In the genomic region with DNA sequence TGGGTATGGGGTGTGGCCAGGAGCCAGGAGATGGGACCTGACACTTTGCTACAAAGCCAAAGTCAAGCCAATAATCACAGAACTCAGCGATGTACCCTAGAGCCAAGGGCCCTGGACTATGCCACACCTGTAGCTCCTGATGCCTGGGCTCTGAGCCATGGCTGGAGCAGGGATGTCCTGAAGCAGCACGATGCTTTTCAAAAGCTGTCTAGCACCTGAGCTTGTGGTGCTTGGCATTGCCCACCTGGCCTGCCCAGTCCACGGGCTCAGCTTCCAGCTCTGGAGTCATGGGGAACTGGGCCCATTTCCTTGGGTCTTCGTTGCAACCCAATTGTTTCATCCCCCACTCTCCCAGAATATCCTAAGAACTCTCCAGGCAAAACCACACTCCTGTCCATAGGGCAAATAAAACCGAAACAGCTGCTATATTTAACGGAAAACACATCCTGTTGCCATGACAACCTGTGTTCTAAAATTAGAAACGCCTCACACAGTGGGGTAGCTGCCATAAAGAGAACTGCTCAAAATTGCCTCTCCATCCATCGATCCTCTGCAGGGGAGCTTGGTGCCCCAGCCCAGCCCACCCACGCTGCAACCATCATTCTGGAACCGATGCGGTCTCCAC, we compare ENCODE assay signal across 9 mouse cellular contexts.
DNase-seq lines count a peak whose midpoint lies in the region; ATAC-seq and TF ChIP-seq lines count a peak whose summit lies in the region.
"Had no signal": no experiment of that assay in that cellular context is flagged by ENCODE, and none has a peak within 500 bp of the region (broad histone marks: within the 10 kb centered on the region; RNA-seq: fewer than 3 reads in every experiment).

No protein-coding gene starts in this region.

- no peak for TF ChIP-seq EP300 in liver, postnatal 0 days (IDR thresholded peaks at IDR 0.05; ENCODE audit: low read depth)

- no peaks in the 10 kb centered on the region for H3K9me3 ChIP-seq in embryonic facial prominence, embryonic 11.5 days (replicated peaks; ENCODE audit: control insufficient read depth, low read length)
- H3K9me3 ChIP-seq in midbrain, embryonic 15.5 days: no peaks in the 10 kb centered on the region
- H3K9me3 ChIP-seq in liver, postnatal 0 days (ENCODE audit: low read length): no peaks in the 10 kb centered on the region
- H3K9me3 ChIP-seq: G1E had no signal

- no peak overlapping the region for H3K9ac ChIP-seq in embryonic facial prominence, embryonic 11.5 days (replicated peaks; ENCODE audit: low read length)
- H3K9ac ChIP-seq in midbrain, embryonic 15.5 days: no peak overlapping the region
- no peak overlapping the region for H3K9ac ChIP-seq in liver, postnatal 0 days (replicated peaks)

- H3ac ChIP-seq in C2C12 (ENCODE audit: control insufficient read depth, insufficient read length, low read depth): peak overlapping the region; percentile 31

- no peaks in the 10 kb centered on the region for H3K79me2 ChIP-seq in C2C12 (ENCODE audit: control insufficient read depth, insufficient read depth)

- H3K27me3 ChIP-seq in C2C12 (ENCODE audit: control insufficient read depth, insufficient read depth, insufficient read length): no peaks in the 10 kb centered on the region
- no peaks in the 10 kb centered on the region for H3K27me3 ChIP-seq in embryonic facial prominence, embryonic 11.5 days (ENCODE audit: control insufficient read depth, insufficient read depth, low read length)
- no peaks in the 10 kb centered on the region for H3K27me3 ChIP-seq in midbrain, embryonic 15.5 days (replicated peaks)
- H3K27me3 ChIP-seq in liver, postnatal 0 days (ENCODE audit: insufficient read depth, low read length): no peaks in the 10 kb centered on the region

- H3K4me1 ChIP-seq in embryonic facial prominence, embryonic 11.5 days (ENCODE audit: control insufficient read depth, insufficient read depth, low read length): no peaks in the 10 kb centered on the region; the same call in none of the 2 replicates
- peaks cover 22% of the 10 kb centered on the region for H3K4me1 ChIP-seq in midbrain, embryonic 15.5 days
- H3K4me1 ChIP-seq in liver, postnatal 0 days (ENCODE audit: insufficient read depth): 0 out of 2 replicates have a peak, but pooled peaks cover 3% of the 10 kb centered on the region

- intact Hi-C loops in gastrocnemius, adult 2 months (cut with DNase I): no loop called here

- whole genome bisulfite sequencing in embryonic facial prominence, embryonic 11.5 days: 57% methylated on average over 11 of the region's 11 CpGs
- WGBS in midbrain, embryonic 15.5 days: 30% methylated on average over 11 of the region's 11 CpGs
- 41% methylated on average over 11 of the region's 11 CpGs for WGBS in liver, postnatal 0 days (ENCODE audit: insufficient replicate concordance)

- no peak overlapping the region for H3K4me3 ChIP-seq in gastrocnemius, adult 2 months
- no peak overlapping the region for H3K4me3 ChIP-seq in C2C12 (ENCODE audit: insufficient read depth, poor library complexity, severe bottlenecking)
- no peak overlapping the region for H3K4me3 ChIP-seq in embryonic facial prominence, embryonic 11.5 days (ENCODE audit: low read depth, low read length)
- no peak overlapping the region for H3K4me3 ChIP-seq in midbrain, embryonic 15.5 days
- no peak overlapping the region for H3K4me3 ChIP-seq in liver, postnatal 0 days (ENCODE audit: low read depth, low read length)

- no peak overlapping the region for H3K4me2 ChIP-seq in embryonic facial prominence, embryonic 11.5 days (ENCODE audit: low read depth, low read length)
- H3K4me2 ChIP-seq in midbrain, embryonic 15.5 days: peak overlapping the region; percentile 37
- no peak overlapping the region for H3K4me2 ChIP-seq in liver, postnatal 0 days (ENCODE audit: low read depth, low read length)

- TF ChIP-seq CTCF in gastrocnemius, adult 2 months (IDR thresholded peaks at IDR 0.05): no peak
- no peak for TF ChIP-seq CTCF in C2C12 (IDR thresholded peaks at IDR 0.05; ENCODE audit: control insufficient read depth, insufficient read depth, insufficient read length)
- no peak for TF ChIP-seq CTCF in liver, postnatal 0 days (IDR thresholded peaks at IDR 0.05; ENCODE audit: low read depth)

- 0 out of 2 replicates have a peak overlapping the region, but pooled peaks have one; percentile 3 for H3K27ac ChIP-seq in gastrocnemius, adult 2 months
- H3K27ac ChIP-seq in embryonic facial prominence, embryonic 11.5 days (replicated peaks; ENCODE audit: low read depth, low read length): no peak overlapping the region
- H3K27ac ChIP-seq in midbrain, embryonic 15.5 days: peak overlapping the region; percentile 83
- H3K27ac ChIP-seq in liver, postnatal 0 days (ENCODE audit: low read depth): no peak overlapping the region

- peak; percentile 51 for ATAC-seq in embryonic facial prominence, embryonic 11.5 days (replicated peaks; ENCODE audit: insufficient number of reproducible peaks, low FRiP score, low TSS enrichment, low read depth)
- ATAC-seq in midbrain, embryonic 15.5 days (replicated peaks): peak; percentile 83
- no peak for ATAC-seq in liver, postnatal 0 days

- no peaks in the 10 kb centered on the region for H3K79me3 ChIP-seq in C2C12 (ENCODE audit: low read depth)

- H3K36me3 ChIP-seq in C2C12 (ENCODE audit: control insufficient read depth, insufficient read depth): no peaks in the 10 kb centered on the region
- no peaks in the 10 kb centered on the region for H3K36me3 ChIP-seq in embryonic facial prominence, embryonic 11.5 days (replicated peaks; ENCODE audit: control insufficient read depth, insufficient read depth, low read depth, low read length)
- H3K36me3 ChIP-seq in midbrain, embryonic 15.5 days (replicated peaks): no peaks in the 10 kb centered on the region
- H3K36me3 ChIP-seq in liver, postnatal 0 days (replicated peaks; ENCODE audit: insufficient read depth, low read length): no peaks in the 10 kb centered on the region
- H3K36me3 ChIP-seq: G1E had no signal

- no peak for DNase-seq in gastrocnemius, adult 2 months
- no peak for DNase-seq in gastrocnemius, adult 18-20 months (ENCODE audit: low spot score)
- peak; percentile 81 for DNase-seq in embryonic facial prominence, embryonic 11.5 days (ENCODE audit: low spot score)
- peak; percentile 13 to 71 for DNase-seq in layer of hippocampus, adult 18-20 months (ENCODE audit: low spot score in 2 of 2)
- no peak for DNase-seq in liver, postnatal 0 days
- no peak for DNase-seq in ovary, postnatal 10 days (ENCODE audit: low spot score)

TF ChIP-seq in C2C12, 6 proteins besides CTCF, POLR2A, EP300 and RAD21:
- TF ChIP-seq MAX (IDR thresholded peaks at IDR 0.05): no peak
- peak; percentile 31 for TF ChIP-seq MYOD1 (IDR thresholded peaks at IDR 0.05; ENCODE audit: control insufficient read depth, insufficient read length, low read depth)
- no peak for TF ChIP-seq FOSL1 (IDR thresholded peaks at IDR 0.05; ENCODE audit: insufficient read depth, low read length, poor library complexity, severe bottlenecking)
- no peak for TF ChIP-seq CEBPB (IDR thresholded peaks at IDR 0.05; ENCODE audit: low read depth)

Comparison
In these comparisons a context has a peak if more than half of its experiments do, and no peak if none do; other contexts are left out.
1. DNase-seq: peak in embryonic facial prominence, embryonic 11.5 days (single experiment) and layer of hippocampus, adult 18-20 months (2 of 2); none in gastrocnemius, adult 2 months (single experiment), gastrocnemius, adult 18-20 months (single experiment), liver, postnatal 0 days (single experiment) and ovary, postnatal 10 days (single experiment).
2. H3K27ac ChIP-seq: peak in gastrocnemius, adult 2 months (single experiment) and midbrain, embryonic 15.5 days (single experiment); none in embryonic facial prominence, embryonic 11.5 days (single experiment) and liver, postnatal 0 days (single experiment).